Mouse (Mus musculus) hindbrain, embryonic 14.5 days (tissue): ENCODE data around the gene Stk38l. TPM values are rescaled to one million over a fixed set of nuclear protein-coding genes. Genes with fewer than 3 reads are reported as not detected.

Experiments used
- ATAC-seq: fragments of 200-750 bp; cut with Nextera tagmentation; 2 replicates; pipeline ENCODE4 v1.8.0; 2017; ENCODE audit warnings: moderate number of reproducible peaks, mild to moderate bottlenecking, moderate TSS enrichment, moderate library complexity; ENCODE audit not compliant: low FRiP score
- DNase-seq: peaks from one replicate; pipeline ENCODE4 v3.0.0-alpha.2; 2015; ENCODE audit warnings: low spot score
- H3K27ac ChIP-seq: fragments of 300-500 bp; sonication (generic); 2 replicates; pipeline ENCODE4 v1.5.1; 2014; ENCODE audit warnings: mild to moderate bottlenecking, moderate library complexity
- H3K27me3 ChIP-seq: fragments of 300-500 bp; sonication (generic); 2 replicates; pipeline ENCODE4 v1.6.1; 2014; ENCODE audit warnings: mild to moderate bottlenecking, low read length, mixed read lengths; ENCODE audit not compliant: control insufficient read depth, insufficient read depth
- H3K36me3 ChIP-seq: fragments of 300-500 bp; sonication (generic); replicated peaks from 2 replicates; pipeline ENCODE4 v1.6.1; 2014; ENCODE audit not compliant: control insufficient read depth, insufficient read depth
- H3K4me1 ChIP-seq: fragments of 300-500 bp; sonication (generic); replicated peaks from 2 replicates; pipeline ENCODE4 v1.6.1; 2014; ENCODE audit warnings: antibody characterized with exemption, low read length, mixed read lengths; ENCODE audit not compliant: control insufficient read depth, insufficient read depth
- H3K4me2 ChIP-seq: fragments of 300-500 bp; sonication (generic); replicated peaks from 2 replicates; pipeline ENCODE4 v1.6.1; 2014; ENCODE audit warnings: mild to moderate bottlenecking, moderate library complexity
- H3K4me3 ChIP-seq: fragments of 300-500 bp; sonication (generic); replicated peaks from 2 replicates; pipeline ENCODE4 v1.5.1; 2014; ENCODE audit warnings: mild to moderate bottlenecking, low read length
- H3K9ac ChIP-seq: fragments of 300-500 bp; sonication (generic); 2 replicates; pipeline ENCODE4 v1.6.1; 2014
- H3K9me3 ChIP-seq: fragments of 300-500 bp; sonication (generic); 2 replicates; pipeline ENCODE4 v1.6.1; 2016; ENCODE audit warnings: low read length; ENCODE audit not compliant: control insufficient read depth
- WGBS: fragments of 180-500 bp; shearing (Covaris S2); extraction: QIAGEN DNeasy Blood & Tissue Kit; methylation state at CpG from one replicate; pipeline ENCODE4 v1.1.7; 2014; 5-methylcytosine and 5-hydroxymethylcytosine counted together
- polyA plus RNA-seq: library from polyadenylated mRNA; unstranded; fragments of >200 nt; fragmentation: Nextera tagmentation; extraction: Ambion mirVana; gene quantifications from 2 replicates; pipeline ENCODE4 v1.2.1, GENCODE M21; 2014

The Stk38l gene
- polyA plus RNA-seq, 1 experiment from 2014 or later: 15.6 TPM

DNA sequence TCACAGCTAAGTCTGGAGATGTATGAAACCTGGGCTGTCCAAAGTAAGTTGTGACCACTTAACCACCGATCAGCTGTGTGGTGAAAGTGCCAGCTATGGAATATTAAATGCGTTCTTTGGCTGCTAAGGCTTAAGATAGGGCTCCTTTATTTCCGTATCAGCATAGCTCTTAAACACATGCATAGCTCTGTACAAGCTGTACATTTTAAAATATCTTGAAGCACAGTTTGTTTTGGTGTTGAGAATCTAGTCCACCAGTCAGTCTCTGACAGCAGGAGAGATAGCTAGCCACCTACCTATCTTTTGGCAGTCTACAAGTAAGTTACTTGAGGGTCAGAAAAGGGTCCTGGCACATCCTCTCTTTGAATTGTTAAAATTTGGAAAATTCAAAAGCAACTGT, 53.3 kb downstream of the Stk38l start:
- H3K27ac ChIP-seq: no peak overlapping the region
- H3K27me3 ChIP-seq: no peaks in the 10 kb centered on the region
- DNase-seq (no peak), ATAC-seq (no peak)
- H3K4me1 ChIP-seq: no peaks in the 10 kb centered on the region
- WGBS: over 99% methylated on average over 3 of the region's 3 CpGs
- H3K36me3 ChIP-seq: peaks cover 23% of the 10 kb centered on the region
- no peaks in the 10 kb centered on the region for H3K9me3 ChIP-seq
- no peak overlapping the region for H3K4me3 ChIP-seq
- no peak overlapping the region for H3K9ac ChIP-seq
- no peak overlapping the region for H3K4me2 ChIP-seq

DNA sequence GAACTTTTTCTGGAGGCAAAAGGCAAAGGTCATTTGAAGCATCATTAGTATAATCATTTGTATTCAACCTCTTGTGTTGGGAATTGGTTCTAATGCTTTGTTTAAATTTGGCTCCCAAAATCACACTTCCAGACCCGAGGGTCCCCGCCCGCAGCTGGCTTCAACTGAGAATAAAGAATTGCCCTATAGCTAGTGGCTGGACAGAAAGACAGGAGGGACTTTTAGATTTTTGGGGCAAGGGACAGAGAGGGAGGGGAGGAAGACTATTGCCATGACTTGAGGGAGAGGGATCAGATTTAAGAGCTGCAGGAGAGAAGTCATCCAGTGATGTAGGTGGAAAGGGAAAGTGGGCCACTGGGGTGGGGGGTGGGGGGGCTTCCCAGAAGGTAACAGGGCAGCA, 56.8 kb downstream of the Stk38l start:
- 82% methylated on average over 3 of the region's 3 CpGs for WGBS
- H3K36me3 ChIP-seq: peaks cover 2% of the 10 kb centered on the region; the same call in 1 of the 2 replicates
- no peak overlapping the region for H3K9ac ChIP-seq

DNA sequence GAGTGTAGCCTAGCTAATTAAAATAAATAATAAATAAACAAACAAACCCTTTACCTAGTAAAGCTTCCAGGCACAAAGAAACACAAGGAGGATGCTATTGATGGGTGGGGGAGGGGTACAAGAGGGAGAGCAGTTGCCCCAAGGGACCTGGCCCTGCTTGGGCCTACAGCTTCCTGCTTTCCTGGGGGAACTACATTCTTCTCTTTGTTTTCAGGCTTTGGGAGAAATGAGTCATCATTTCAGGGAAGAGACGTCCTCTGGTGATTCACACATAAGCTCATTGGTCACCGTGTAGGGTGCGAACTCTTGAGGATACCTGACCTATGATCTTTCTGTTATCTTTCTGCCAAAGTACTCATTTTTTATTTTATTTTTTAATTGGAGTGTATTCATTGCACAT, 68.7 kb downstream of the Stk38l start:
- ATAC-seq (no peak), DNase-seq (no peak)
- H3K4me2 ChIP-seq: no peak overlapping the region
- no peak overlapping the region for H3K4me3 ChIP-seq
- H3K9ac ChIP-seq: no peak overlapping the region
- no peaks in the 10 kb centered on the region for H3K9me3 ChIP-seq
- H3K27me3 ChIP-seq: peaks cover 17% of the 10 kb centered on the region
- no peaks in the 10 kb centered on the region for H3K36me3 ChIP-seq
- H3K4me1 ChIP-seq: peaks cover 14% of the 10 kb centered on the region
- 76% methylated on average over 3 of the region's 3 CpGs for WGBS
- H3K27ac ChIP-seq: no peak overlapping the region

More for the DNA sequence above, 56.8 kb downstream of the Stk38l start:
- no peak for ATAC-seq
- no peak overlapping the region for H3K4me3 ChIP-seq
- H3K27me3 ChIP-seq: no peaks in the 10 kb centered on the region
- no peak for DNase-seq
- H3K27ac ChIP-seq: no peak overlapping the region
- no peaks in the 10 kb centered on the region for H3K4me1 ChIP-seq
- H3K9me3 ChIP-seq: peaks cover 11% of the 10 kb centered on the region; the same call in 1 of the 2 replicates
- H3K4me2 ChIP-seq: no peak overlapping the region

DNA sequence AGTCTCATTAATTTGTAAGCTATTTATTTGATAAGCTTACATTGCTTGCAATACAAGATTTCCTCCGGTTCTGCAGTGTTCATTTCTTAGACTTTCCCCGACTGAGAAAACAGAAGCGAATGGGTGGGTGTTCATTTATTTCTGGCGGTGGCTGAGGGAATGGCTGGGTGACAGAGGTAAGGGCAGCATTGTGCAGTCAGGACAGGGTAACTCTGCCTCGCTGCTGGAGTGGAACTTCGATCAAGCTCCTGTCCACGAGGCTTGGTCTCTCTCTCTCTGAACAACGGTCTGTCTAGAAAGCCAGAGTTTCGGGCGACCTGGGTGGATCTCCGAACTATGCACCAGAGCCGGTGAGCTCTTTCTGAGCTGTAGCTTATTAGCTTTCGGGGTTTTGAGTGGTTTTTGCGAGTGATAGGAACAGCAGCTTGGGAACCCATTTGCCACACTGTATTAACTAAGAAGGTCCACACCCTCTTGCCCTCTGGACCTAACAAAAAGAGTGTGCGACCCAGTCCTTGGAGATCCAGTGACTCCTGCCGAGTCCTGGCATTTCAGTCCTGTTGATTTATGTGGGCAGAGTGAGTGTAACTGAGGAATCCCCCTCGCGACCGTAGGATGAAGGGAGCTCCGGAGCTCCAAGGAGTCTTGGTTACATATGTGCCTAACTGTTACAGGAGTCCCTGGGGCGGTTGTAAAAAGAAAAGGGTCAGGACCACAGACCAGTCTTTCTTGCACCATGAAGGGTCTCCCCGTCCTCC, 70.5 kb downstream of the Stk38l start:
- Histone ChIP-seq H3K27me3 (peaks cover 17% of the 10 kb centered on the region), H3K36me3 (no peaks in the 10 kb centered on the region), H3K27ac (no peak overlapping the region), H3K9ac (peak overlapping the region; percentile 67), H3K4me1 (peaks cover 14% of the 10 kb centered on the region), H3K9me3 (no peaks in the 10 kb centered on the region), H3K4me2 (peak overlapping the region; percentile 96), H3K4me3 (peak overlapping the region; percentile 48)
- DNase-seq (no peak), ATAC-seq (peak; percentile 35; the same call in 1 of the 2 replicates)
- WGBS: 22% methylated on average over 22 of the region's 22 CpGs

DNA sequence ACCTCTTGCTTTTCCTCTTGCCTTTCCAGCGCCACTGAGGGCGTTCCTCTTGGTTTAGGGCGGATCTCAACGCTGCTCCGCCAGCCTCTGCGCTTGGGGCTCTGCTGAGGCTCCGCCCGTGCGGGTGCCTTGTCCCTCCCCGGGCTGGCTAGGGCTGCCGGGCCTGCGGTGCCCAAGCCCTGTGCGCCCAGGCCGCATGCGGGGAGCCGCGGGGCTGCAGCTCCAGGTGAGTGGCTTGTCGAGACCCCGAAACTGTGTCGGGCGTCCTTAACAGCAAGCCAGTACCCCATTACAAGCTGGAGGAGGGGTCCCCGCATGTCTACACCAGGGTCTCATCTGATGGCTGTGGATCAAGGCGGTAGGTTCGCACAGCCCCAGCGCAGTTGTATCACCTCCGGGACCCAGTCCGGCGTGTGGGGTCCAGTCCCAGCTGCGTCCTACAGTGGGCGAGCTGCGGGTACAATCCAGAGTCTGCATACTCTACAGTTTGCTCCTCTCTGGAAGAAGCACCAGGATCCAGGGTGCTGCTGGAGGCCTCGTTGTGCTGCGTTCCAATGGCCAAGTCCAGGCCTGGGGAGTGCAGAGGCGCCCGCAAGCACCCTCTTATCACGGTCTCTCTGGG, 71.2 kb downstream of the Stk38l start, which contains the start of gene Arntl2:
Arntl2 (plus strand) TSS at position 132 of the 622 bp plus-strand sequence.
- peak; percentile 69 for DNase-seq
- peak; percentile 91 for ATAC-seq
- WGBS: 1% methylated on average over 36 of the region's 36 CpGs
- Histone ChIP-seq H3K4me2 (peak within 1 kb of the TSS; percentile 96), H3K27me3 (peaks cover 17% of the 10 kb centered on the region), H3K36me3 (no peaks in the 10 kb centered on the region), H3K4me3 (peak within 1 kb of the TSS; percentile 48), H3K9me3 (no peaks in the 10 kb centered on the region), H3K9ac (peak within 1 kb of the TSS; percentile 67), H3K4me1 (peaks cover 14% of the 10 kb centered on the region), H3K27ac (no peak within 1 kb of the TSS)

DNA sequence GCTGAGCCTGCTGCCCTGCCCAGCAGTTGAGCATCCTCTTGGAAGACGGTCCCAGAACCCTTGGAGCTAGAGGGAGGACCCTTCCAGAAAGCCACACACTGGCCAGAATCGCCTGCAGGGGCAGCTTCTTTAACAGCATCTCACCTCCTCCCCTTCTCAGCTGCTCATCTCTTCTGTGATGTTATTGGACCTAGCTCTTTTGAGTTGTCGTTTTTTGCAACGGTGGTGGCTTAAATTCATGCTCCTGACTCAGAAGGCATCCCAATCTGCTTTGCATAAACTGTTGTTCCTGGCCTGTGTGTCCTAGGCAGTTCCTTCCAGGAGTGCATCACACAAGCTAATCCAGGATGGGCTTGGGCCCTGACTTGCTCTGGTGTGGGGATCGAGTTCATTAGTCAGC, 72.7 kb downstream of the Stk38l start:
- H3K4me3 ChIP-seq: no peak overlapping the region
- no peak for DNase-seq
- H3K27ac ChIP-seq: no peak overlapping the region
- ATAC-seq: no peak
- no peaks in the 10 kb centered on the region for H3K9me3 ChIP-seq
- H3K4me1 ChIP-seq: peaks cover 14% of the 10 kb centered on the region
- peaks cover 17% of the 10 kb centered on the region for H3K27me3 ChIP-seq
- H3K4me2 ChIP-seq: no peak overlapping the region
- H3K36me3 ChIP-seq: no peaks in the 10 kb centered on the region
- no peak overlapping the region for H3K9ac ChIP-seq
- 63% methylated on average over 5 of the region's 5 CpGs for WGBS

DNA sequence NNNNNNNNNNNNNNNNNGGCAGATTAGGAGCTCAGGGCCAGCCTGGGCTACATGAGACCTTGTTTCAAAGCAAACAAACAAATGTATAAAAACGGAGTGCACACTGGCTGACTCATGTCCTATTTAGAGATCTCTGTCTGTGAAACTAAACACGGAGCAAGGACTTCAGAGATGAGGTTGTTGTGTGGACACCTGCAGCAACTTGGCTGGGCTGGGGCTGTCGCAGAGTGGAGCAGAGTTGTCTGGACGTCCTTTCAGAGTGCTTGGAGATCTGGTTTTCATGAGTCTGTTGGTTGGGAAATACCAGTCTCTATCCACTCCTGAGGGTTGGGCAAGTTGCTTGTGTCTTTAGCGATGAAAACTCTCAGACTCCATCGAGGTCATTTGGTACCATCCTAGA, 85.2 kb downstream of the Stk38l start:
- no peaks in the 10 kb centered on the region; the same call in 1 of the 2 replicates for H3K36me3 ChIP-seq
- H3K9ac ChIP-seq: no peak overlapping the region
- no peak overlapping the region for H3K4me3 ChIP-seq
- 92% methylated on average over 6 of the region's 6 CpGs for WGBS
- no peak for DNase-seq
- ATAC-seq: no peak
- H3K27ac ChIP-seq: no peak overlapping the region
- no peaks in the 10 kb centered on the region for H3K9me3 ChIP-seq
- H3K4me2 ChIP-seq: no peak overlapping the region
- H3K4me1 ChIP-seq: no peaks in the 10 kb centered on the region
- no peaks in the 10 kb centered on the region for H3K27me3 ChIP-seq

DNA sequence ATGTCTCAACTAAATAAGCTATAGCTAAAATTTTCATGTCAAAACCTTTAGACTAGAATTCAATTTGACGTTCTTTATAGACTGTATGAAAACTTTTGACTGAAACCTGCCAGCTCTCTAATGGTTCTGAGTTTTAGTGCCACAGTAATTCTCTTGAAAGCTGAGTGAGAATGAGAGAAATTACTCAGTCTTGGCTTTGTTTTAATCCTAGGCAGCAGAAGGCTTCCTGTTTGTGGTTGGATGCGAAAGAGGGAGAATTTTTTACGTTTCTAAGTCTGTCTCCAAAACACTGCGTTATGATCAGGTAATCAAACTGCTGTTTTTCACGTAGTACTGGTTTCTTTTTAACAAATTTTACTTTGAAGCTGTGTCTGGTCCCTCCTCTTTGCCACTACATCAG, 88.2 kb downstream of the Stk38l start:
- 92% methylated on average over 5 of the region's 5 CpGs for WGBS
- DNase-seq (no peak), ATAC-seq (no peak)
- Histone ChIP-seq H3K9me3 (no peaks in the 10 kb centered on the region), H3K27me3 (no peaks in the 10 kb centered on the region), H3K36me3 (no peaks in the 10 kb centered on the region; the same call in 1 of the 2 replicates), H3K4me2 (no peak overlapping the region), H3K9ac (no peak overlapping the region), H3K4me3 (no peak overlapping the region), H3K4me1 (no peaks in the 10 kb centered on the region), H3K27ac (no peak overlapping the region)

DNA sequence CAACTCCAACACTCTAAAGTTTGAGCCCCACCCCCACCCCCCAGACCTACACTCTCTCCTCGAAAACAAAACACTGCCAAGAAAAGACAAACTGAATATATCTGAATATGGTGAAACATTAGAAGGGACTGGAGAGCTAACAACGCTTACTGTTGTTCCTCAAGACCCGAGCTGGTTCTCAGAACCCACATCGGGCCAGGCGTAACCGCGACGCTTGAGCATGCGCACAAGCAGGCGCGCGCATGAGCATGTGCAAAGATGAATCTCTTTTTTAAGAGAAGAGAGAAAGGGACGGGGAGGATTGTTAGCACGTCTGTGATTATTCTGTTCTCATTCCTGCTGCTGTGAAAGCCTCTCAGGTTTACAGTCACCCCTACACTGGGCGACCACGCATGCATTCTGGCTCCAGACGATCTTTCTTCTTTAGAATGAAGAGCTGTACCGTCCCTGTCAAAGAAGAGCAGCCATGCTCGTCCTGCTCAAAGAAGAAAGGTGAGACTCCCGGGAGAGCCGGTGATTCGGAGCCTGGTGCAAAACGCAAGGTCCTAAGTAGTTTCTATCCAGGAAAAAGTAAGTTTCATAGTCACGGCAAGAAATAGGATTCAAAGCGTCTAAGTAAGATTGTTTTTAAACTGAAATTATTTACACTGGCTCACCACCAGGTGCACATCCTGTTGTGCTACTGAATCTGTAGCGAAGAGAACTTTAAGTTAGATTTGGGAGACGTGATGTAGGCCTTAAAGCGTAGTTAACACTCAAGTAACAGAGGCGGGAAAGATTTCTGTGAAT, 95.6 kb downstream of the Stk38l start:
- H3K27ac ChIP-seq: no peak overlapping the region
- no peaks in the 10 kb centered on the region for H3K36me3 ChIP-seq
- 84% methylated on average over 29 of the region's 29 CpGs for WGBS
- H3K4me1 ChIP-seq: no peaks in the 10 kb centered on the region
- DNase-seq: no peak
- no peak overlapping the region for H3K4me3 ChIP-seq
- no peaks in the 10 kb centered on the region for H3K9me3 ChIP-seq
- no peak for ATAC-seq
- H3K27me3 ChIP-seq: no peaks in the 10 kb centered on the region
- no peak overlapping the region for H3K4me2 ChIP-seq
- H3K9ac ChIP-seq: no peak overlapping the region
